Mouse (Mus musculus): ENCODE results near the gene Sprr1b. TPM values are rescaled to one million over a fixed set of nuclear protein-coding genes. Genes with fewer than 3 reads are reported as not detected.

Gene Sprr1b
- polyA plus RNA-seq (2012; rRNA removed), result not detected in 2 replicates

GRCm38 (mm10) chr3:92438689-92439088 lies at the start of gene Sprr1b:
Gene Sprr1b, minus strand, starts transcription at chr3:92438789.

DNA sequence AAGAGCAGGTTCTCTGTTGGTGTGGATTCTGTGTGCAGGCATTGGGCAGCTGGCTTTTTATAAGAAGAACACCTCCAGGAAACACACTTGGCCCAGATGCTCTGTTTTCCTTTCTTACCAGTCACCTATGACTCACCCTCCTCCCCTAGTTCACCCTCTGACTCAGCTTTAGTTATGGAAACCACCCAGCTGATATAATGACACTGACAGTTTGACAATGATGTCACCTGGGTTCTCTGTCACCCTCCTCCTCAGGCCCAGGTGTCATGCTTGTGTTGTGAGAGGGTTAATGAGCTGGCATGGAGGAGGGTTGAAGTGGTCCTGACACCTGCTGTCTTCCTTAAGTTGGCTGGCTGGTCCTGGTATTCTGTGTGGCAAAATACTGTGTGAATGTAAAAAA lies 47.3 kb upstream of the Sprr1b start, which contains the start of gene Sprr1a:
Gene Sprr1a (minus strand): TSS at position 33 of the 400 bp plus-strand sequence.

GRCm38 (mm10) chr3:92458620-92459019 lies 20.0 kb upstream of the Sprr1b start, which contains the start of gene Sprr3:
Gene Sprr3, minus strand, starts transcription at chr3:92458720.

DNA sequence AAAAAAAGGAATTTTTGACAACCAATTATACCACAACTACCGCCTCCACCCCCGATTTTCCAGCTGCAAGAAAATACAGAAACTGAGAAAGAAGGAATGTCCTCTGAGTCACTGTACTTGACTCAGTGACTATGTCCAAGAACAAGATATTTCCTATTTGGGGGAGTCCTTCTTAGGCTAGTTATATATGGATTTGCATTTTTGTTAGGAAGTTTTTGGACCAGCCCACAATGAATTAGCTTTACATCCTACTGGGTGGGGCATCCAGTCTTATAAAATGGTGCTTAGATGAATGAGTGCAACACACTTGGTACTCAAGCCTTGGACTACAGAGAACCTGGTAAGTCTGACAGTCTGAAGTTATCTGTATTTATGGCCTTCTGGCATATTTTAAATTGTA lies 6.3 kb downstream of the Sprr1b start, which contains the start of gene Sprr2k:
Gene Sprr2k (plus strand): TSS at position 301 of the 400 bp plus-strand sequence.

GRCm38 (mm10) chr3:92429323-92429722 lies 9.3 kb downstream of the Sprr1b start, which contains the start of gene Gm9774:
Gene Gm9774, minus strand, starts transcription at chr3:92429423.

DNA sequence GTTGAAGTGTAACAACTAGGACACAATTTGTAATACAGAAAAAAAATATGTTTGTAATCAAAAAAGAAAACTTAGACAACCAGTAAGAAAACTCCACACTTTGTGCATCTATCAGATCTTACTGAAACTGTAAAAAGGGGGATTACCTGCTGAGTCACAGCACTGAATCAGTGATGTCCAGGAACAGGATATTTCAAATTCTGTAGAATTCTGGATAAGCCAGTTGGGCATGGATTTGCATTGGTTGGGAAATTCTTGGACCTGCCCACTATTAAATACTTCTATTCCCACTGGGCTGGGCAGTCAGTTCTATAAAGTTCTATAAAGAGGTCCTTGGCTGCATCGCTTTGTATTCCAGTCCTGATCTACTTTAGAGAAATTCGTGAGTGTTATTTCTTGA lies 20.8 kb downstream of the Sprr1b start, which contains the start of gene Sprr2j-ps:
Gene Sprr2j-ps (plus strand): TSS at position 301 of the 400 bp plus-strand sequence.

DNA sequence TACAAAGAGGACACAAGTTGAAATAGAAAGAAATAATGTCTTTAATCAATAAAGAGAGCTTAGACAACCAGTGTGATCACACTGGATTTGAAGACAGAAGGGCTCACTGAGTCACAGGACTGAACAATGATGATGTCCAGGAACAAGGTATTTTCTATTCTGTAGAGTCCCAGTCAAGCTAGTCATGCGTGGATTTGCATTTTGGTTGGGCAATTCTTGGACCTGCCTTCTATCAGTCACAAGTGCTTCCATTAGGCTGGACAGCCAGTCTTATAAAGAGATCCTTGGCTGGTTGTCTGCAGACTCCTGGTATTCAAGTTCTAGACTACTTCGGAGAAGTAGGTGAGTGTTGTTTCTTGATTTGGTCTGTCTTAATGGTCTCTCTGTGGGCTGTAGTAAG lies 30.9 kb downstream of the Sprr1b start, which contains the start of gene Sprr2i:
Gene Sprr2i (plus strand): TSS at position 301 of the 400 bp plus-strand sequence.

Other genes with a start within 250 kb of the Sprr1b start
- gene Sprr2a1, start 223.0 kb downstream of the Sprr1b start, polyA plus RNA-seq (2012; rRNA removed), result not detected in 2 replicates
- gene Sprr2a2, start 222.9 kb downstream of the Sprr1b start, polyA plus RNA-seq (2012; rRNA removed), result 0.68 and 2.1 TPM in 2 replicates
- gene Sprr2a3, start 153.4 kb downstream of the Sprr1b start, polyA plus RNA-seq (2012; rRNA removed), result 0.12 TPM in 1 of 2 replicates, not detected in the other
- not detected in 2 replicates for gene Sprr2b, start 122.2 kb downstream of the Sprr1b start, polyA plus RNA-seq (2012; rRNA removed)
- 0.83 TPM in 1 of 2 replicates, not detected in the other for gene Sprr2d, start 99.6 kb downstream of the Sprr1b start, polyA plus RNA-seq (2012; rRNA removed)
- not detected in 2 replicates for gene Sprr2e, start 86.6 kb downstream of the Sprr1b start, polyA plus RNA-seq (2012; rRNA removed)
- gene Sprr2f, start 73.6 kb downstream of the Sprr1b start, polyA plus RNA-seq (2012; rRNA removed), result not detected in 2 replicates
- gene Sprr2h, start 53.1 kb downstream of the Sprr1b start, polyA plus RNA-seq (2012; rRNA removed), result 0.88 TPM in 1 of 2 replicates, not detected in the other
- 0.30 TPM in 1 of 2 replicates, not detected in the other for gene Sprr2i, start 30.8 kb downstream of the Sprr1b start, polyA plus RNA-seq (2012; rRNA removed)
- gene Sprr2j-ps, start 20.7 kb downstream of the Sprr1b start, polyA plus RNA-seq (2012; rRNA removed), result not detected in 2 replicates
- gene Gm9774, start 9.4 kb downstream of the Sprr1b start, polyA plus RNA-seq (2012; rRNA removed), result 3.7 and 6.2 TPM in 2 replicates
- not detected in 2 replicates for gene Sprr2k, start 6.2 kb downstream of the Sprr1b start, polyA plus RNA-seq (2012; rRNA removed)
- gene Sprr3, start 19.9 kb upstream of the Sprr1b start, polyA plus RNA-seq (2012; rRNA removed), result not detected in 2 replicates
- 0.07 and 0.25 TPM in 2 replicates for gene Sprr1a, start 47.1 kb upstream of the Sprr1b start, polyA plus RNA-seq (2012; rRNA removed)
- gene Sprr4, start 61.7 kb upstream of the Sprr1b start, polyA plus RNA-seq (2012; rRNA removed), result not detected in 2 replicates
- not detected in 2 replicates for gene 2310046K23Rik, start 95.7 kb upstream of the Sprr1b start, polyA plus RNA-seq (2012; rRNA removed)
- gene Ivl, start 134.9 kb upstream of the Sprr1b start, polyA plus RNA-seq (2012; rRNA removed), result not detected in 2 replicates
- not detected in 2 replicates for gene Smcp, start 150.2 kb upstream of the Sprr1b start, polyA plus RNA-seq (2012; rRNA removed)
- not detected in 2 replicates for gene 2210017I01Rik, start 168.7 kb upstream of the Sprr1b start, polyA plus RNA-seq (2012; rRNA removed)
- gene Lce6a, start 182.9 kb upstream of the Sprr1b start, polyA plus RNA-seq (2012; rRNA removed), result not detected in 2 replicates
- not detected in 2 replicates for gene Lce1a1, start 209.5 kb upstream of the Sprr1b start, polyA plus RNA-seq (2012; rRNA removed)
- not detected in 2 replicates for gene Lce1b, start 218.1 kb upstream of the Sprr1b start, polyA plus RNA-seq (2012; rRNA removed)
- gene Lce1a2, start 231.5 kb upstream of the Sprr1b start, polyA plus RNA-seq (2012; rRNA removed), result not detected in 2 replicates
- gene Lce1c, start 240.5 kb upstream of the Sprr1b start, polyA plus RNA-seq (2012; rRNA removed), result not detected in 2 replicates
- gene Lce1d, start 248.4 kb upstream of the Sprr1b start, polyA plus RNA-seq (2012; rRNA removed), result not detected in 2 replicates